Mouse (Mus musculus): Measurements from ENCODE around the gene Tbc1d9. TPM values are rescaled to one million over a fixed set of nuclear protein-coding genes. Genes with fewer than 3 reads are reported as not detected.

Tbc1d9 gene
- polyA plus RNA-seq, 1 experiment = 11.9 TPM

DNA sequence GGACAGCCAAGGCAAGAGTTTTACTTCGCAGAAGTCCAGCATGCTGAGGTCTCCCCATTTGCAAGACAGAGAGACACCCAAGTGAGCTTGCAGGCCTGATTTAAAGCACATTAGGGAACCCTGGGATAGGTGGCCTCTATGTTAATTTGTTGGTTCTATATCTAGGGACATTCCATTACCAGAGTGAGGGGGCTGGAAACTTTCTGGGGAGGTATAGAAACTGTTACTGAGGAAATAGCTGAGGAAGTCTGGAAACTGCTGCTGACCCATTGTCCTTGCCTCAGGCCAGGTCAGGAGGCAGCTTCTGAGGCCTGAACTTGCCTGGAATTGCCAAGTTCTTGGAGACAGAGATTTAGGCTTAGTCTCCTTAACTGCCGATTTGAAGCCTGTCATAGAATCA is 4.5 kb upstream of the Tbc1d9 start:
- WGBS = 95% methylated on average over 2 of the region's 2 CpGs
- Histone ChIP-seq H3K36me3 (ENCODE audit: control insufficient read depth, insufficient read depth, low read length) (no peaks in the 10 kb centered on the region), H3K4me3 (ENCODE audit: control insufficient read depth, insufficient read depth, low read length) (no peak overlapping the region), H3K27me3 (ENCODE audit: control insufficient read depth, insufficient read depth, low read length) (no peaks in the 10 kb centered on the region), H3K27ac (ENCODE audit: control insufficient read depth, insufficient read depth, low read length) (no peak overlapping the region), H3K4me1 (replicated peaks; ENCODE audit: control insufficient read depth, insufficient read depth, low read length) (peaks cover 1% of the 10 kb centered on the region; the same call in 1 of the 2 replicates)
- no peak for DNase-seq
- TF ChIP-seq CTCF (IDR thresholded peaks at IDR 0.05; ENCODE audit: borderline replicate concordance, control insufficient read depth, extremely low read depth, insufficient read depth, low read length, poor library complexity) (no peak), POLR2A (IDR thresholded peaks at IDR 0.05; ENCODE audit: control insufficient read depth, extremely low read depth, insufficient read depth, low read length, poor library complexity) (no peak)

GRCm38 (mm10) chr8:83165931-83166867 is 1.0 kb downstream of the Tbc1d9 start, which contains the start of gene Gm10645:
TSS of gene Gm10645 (minus strand) at chr8:83166170.
- Histone ChIP-seq H3K36me3 (ENCODE audit: control insufficient read depth, insufficient read depth, low read length) (no peaks in the 10 kb centered on the region), H3K4me1 (replicated peaks; ENCODE audit: control insufficient read depth, insufficient read depth, low read length) (peaks cover 5% of the 10 kb centered on the region; the same call in 1 of the 2 replicates), H3K4me3 (ENCODE audit: control insufficient read depth, insufficient read depth, low read length) (peak within 1 kb of the TSS; percentile 32), H3K27ac (ENCODE audit: control insufficient read depth, insufficient read depth, low read length) (no peak within 1 kb of the TSS), H3K27me3 (ENCODE audit: control insufficient read depth, insufficient read depth, low read length) (peaks cover 3% of the 10 kb centered on the region; the same call in 1 of the 2 replicates)
- 7% methylated on average over 54 of the region's 54 CpGs for WGBS
- TF ChIP-seq CTCF (IDR thresholded peaks at IDR 0.05; ENCODE audit: borderline replicate concordance, control insufficient read depth, extremely low read depth, insufficient read depth, low read length, poor library complexity) (no peak), POLR2A (IDR thresholded peaks at IDR 0.05; ENCODE audit: control insufficient read depth, extremely low read depth, insufficient read depth, low read length, poor library complexity) (no peak)
- no peak for DNase-seq

DNA sequence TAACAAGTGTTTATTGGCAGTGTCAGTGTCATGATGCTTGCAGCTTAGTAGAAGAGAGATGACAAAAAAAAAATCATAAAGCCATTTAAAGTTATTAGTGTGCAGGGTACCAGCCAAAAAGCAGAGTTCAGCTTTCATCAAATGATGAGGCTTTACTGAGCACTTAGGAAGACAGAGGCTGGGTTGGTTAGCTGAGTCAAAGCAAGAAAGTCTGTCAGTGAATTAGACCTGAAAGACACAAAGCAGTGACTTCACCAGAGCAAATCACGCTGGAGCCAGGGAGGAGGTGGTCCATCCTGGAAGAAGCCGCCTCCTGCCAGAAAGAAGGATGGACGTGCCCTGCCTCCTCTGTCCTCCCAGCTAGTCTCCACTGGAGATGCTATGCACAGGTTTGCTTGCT is 2.8 kb downstream of the Tbc1d9 start:
- TF ChIP-seq POLR2A (IDR thresholded peaks at IDR 0.05; ENCODE audit: control insufficient read depth, extremely low read depth, insufficient read depth, low read length, poor library complexity) (no peak), CTCF (IDR thresholded peaks at IDR 0.05; ENCODE audit: borderline replicate concordance, control insufficient read depth, extremely low read depth, insufficient read depth, low read length, poor library complexity) (no peak)
- Histone ChIP-seq H3K27me3 (ENCODE audit: control insufficient read depth, insufficient read depth, low read length) (peaks cover 3% of the 10 kb centered on the region; the same call in 1 of the 2 replicates), H3K27ac (ENCODE audit: control insufficient read depth, insufficient read depth, low read length) (no peak overlapping the region), H3K4me1 (replicated peaks; ENCODE audit: control insufficient read depth, insufficient read depth, low read length) (peaks cover 5% of the 10 kb centered on the region; the same call in 1 of the 2 replicates), H3K4me3 (ENCODE audit: control insufficient read depth, insufficient read depth, low read length) (no peak overlapping the region), H3K36me3 (ENCODE audit: control insufficient read depth, insufficient read depth, low read length) (no peaks in the 10 kb centered on the region)
- WGBS = 92% methylated on average over 3 of the region's 3 CpGs
- no peak for DNase-seq

- Histone ChIP-seq H3K4me3 (ENCODE audit: control insufficient read depth, insufficient read depth, low read length) (no peak overlapping the region), H3K4me1 (replicated peaks; ENCODE audit: control insufficient read depth, insufficient read depth, low read length) (peaks cover 5% of the 10 kb centered on the region; the same call in 1 of the 2 replicates), H3K27me3 (ENCODE audit: control insufficient read depth, insufficient read depth, low read length) (peaks cover 3% of the 10 kb centered on the region; the same call in 1 of the 2 replicates), H3K36me3 (ENCODE audit: control insufficient read depth, insufficient read depth, low read length) (no peaks in the 10 kb centered on the region), H3K27ac (ENCODE audit: control insufficient read depth, insufficient read depth, low read length) (no peak overlapping the region)
- WGBS = 91% methylated on average over 3 of the region's 3 CpGs
- no peak for DNase-seq
- TF ChIP-seq POLR2A (IDR thresholded peaks at IDR 0.05; ENCODE audit: control insufficient read depth, extremely low read depth, insufficient read depth, low read length, poor library complexity) = no peak
- no peak for TF ChIP-seq CTCF (IDR thresholded peaks at IDR 0.05; ENCODE audit: borderline replicate concordance, control insufficient read depth, extremely low read depth, insufficient read depth, low read length, poor library complexity)
These were observed 4.0 kb downstream of the Tbc1d9 start for GRCm38 (mm10) chr8:83169127-83169526.

GRCm38 (mm10) chr8:83169709-83170108 is 4.6 kb downstream of the Tbc1d9 start:
- no peak overlapping the region for H3K27ac ChIP-seq (ENCODE audit: control insufficient read depth, insufficient read depth, low read length)
- peaks cover 3% of the 10 kb centered on the region; the same call in 1 of the 2 replicates for H3K27me3 ChIP-seq (ENCODE audit: control insufficient read depth, insufficient read depth, low read length)
- no peak for DNase-seq
- WGBS = 77% methylated on average over 2 of the region's 2 CpGs
- H3K4me3 ChIP-seq (ENCODE audit: control insufficient read depth, insufficient read depth, low read length) = no peak overlapping the region
- no peaks in the 10 kb centered on the region for H3K36me3 ChIP-seq (ENCODE audit: control insufficient read depth, insufficient read depth, low read length)
- peaks cover 5% of the 10 kb centered on the region; the same call in 1 of the 2 replicates for H3K4me1 ChIP-seq (replicated peaks; ENCODE audit: control insufficient read depth, insufficient read depth, low read length)
- TF ChIP-seq CTCF (IDR thresholded peaks at IDR 0.05; ENCODE audit: borderline replicate concordance, control insufficient read depth, extremely low read depth, insufficient read depth, low read length, poor library complexity) = no peak
- TF ChIP-seq POLR2A (IDR thresholded peaks at IDR 0.05; ENCODE audit: control insufficient read depth, extremely low read depth, insufficient read depth, low read length, poor library complexity) = no peak

DNA sequence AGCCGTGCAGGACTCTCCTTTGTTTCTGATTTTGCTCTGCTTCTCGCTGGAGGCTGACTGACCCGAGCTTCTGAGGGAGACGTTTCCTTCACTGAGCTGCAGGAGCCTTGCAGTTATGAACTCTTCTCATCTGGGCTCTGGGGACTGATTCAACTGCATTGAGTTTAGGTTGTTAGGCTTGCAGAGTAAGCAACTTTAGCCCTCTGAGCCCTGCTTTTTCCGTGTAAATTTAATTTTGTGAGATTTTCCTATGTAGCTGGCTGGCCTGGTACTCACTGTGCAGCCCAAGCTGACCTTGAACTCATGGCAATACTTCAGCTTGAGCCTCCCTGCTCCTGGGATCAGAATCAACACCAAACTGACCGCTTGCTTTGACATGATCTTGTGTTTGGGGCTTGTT is 5.7 kb downstream of the Tbc1d9 start:
- H3K4me3 ChIP-seq (ENCODE audit: control insufficient read depth, insufficient read depth, low read length) = no peak overlapping the region
- no peak for TF ChIP-seq CTCF (IDR thresholded peaks at IDR 0.05; ENCODE audit: borderline replicate concordance, control insufficient read depth, extremely low read depth, insufficient read depth, low read length, poor library complexity)
- no peak for TF ChIP-seq POLR2A (IDR thresholded peaks at IDR 0.05; ENCODE audit: control insufficient read depth, extremely low read depth, insufficient read depth, low read length, poor library complexity)
- no peak overlapping the region for H3K27ac ChIP-seq (ENCODE audit: control insufficient read depth, insufficient read depth, low read length)
- DNase-seq = no peak
- 48% methylated on average over 6 of the region's 6 CpGs for whole genome bisulfite sequencing
- peaks cover under 1% of the 10 kb centered on the region; the same call in 1 of the 2 replicates for H3K4me1 ChIP-seq (replicated peaks; ENCODE audit: control insufficient read depth, insufficient read depth, low read length)
- peaks cover 3% of the 10 kb centered on the region; the same call in 1 of the 2 replicates for H3K27me3 ChIP-seq (ENCODE audit: control insufficient read depth, insufficient read depth, low read length)
- H3K36me3 ChIP-seq (ENCODE audit: control insufficient read depth, insufficient read depth, low read length) = no peaks in the 10 kb centered on the region

All from thymus, adult 2 months (tissue).